Mouse (Mus musculus) heart, adult 2 months (tissue): ENCODE measurements around the gene Commd6. TPM values are rescaled to one million over a fixed set of nuclear protein-coding genes. Genes with fewer than 3 reads are reported as not detected.
"Not testable (repeated sequence)": the region's sequence is repeated elsewhere in the genome, so short reads cannot be mapped to it uniquely, and the experiment has no call there.

Experiments used
- DNase-seq, 2 experiments: peaks; one replicate each; pipeline ENCODE4 v3.0.0; 2021
- H3K27ac ChIP-seq: fragments of 200-600 bp; 2 replicates; pipeline ENCODE4 v1.8.1; 2022
- H3K27me3 ChIP-seq: fragments of 200-500 bp; 2 replicates; pipeline ENCODE4 v1.6.1; 2012; ENCODE audit warnings: mild to moderate bottlenecking, low read length, inconsistent platforms, mixed read lengths; ENCODE audit not compliant: control insufficient read depth, insufficient read depth
- H3K36me3 ChIP-seq: fragments of 200-500 bp; 2 replicates; pipeline ENCODE4 v1.6.1; 2012; ENCODE audit warnings: low read length, inconsistent platforms; ENCODE audit not compliant: control insufficient read depth, insufficient read depth
- H3K4me1 ChIP-seq: fragments of 200-500 bp; 2 replicates; pipeline ENCODE4 v1.6.1; 2011; ENCODE audit warnings: low read length; ENCODE audit not compliant: control insufficient read depth, insufficient read depth
- H3K4me3 ChIP-seq: fragments of 200-600 bp; 2 replicates; pipeline ENCODE4 v1.8.1; 2022
- H3K79me2 ChIP-seq: fragments of 200-500 bp; replicated peaks from 2 replicates; pipeline ENCODE4 v1.6.1; 2012; ENCODE audit warnings: mild to moderate bottlenecking, inconsistent platforms, low read length, moderate library complexity, mixed read lengths; ENCODE audit not compliant: control insufficient read depth, insufficient read depth
- H3K9ac ChIP-seq: fragments of 200-500 bp; 2 replicates; pipeline ENCODE4 v1.6.1; 2012; ENCODE audit warnings: low read depth, mild to moderate bottlenecking, control low read depth, inconsistent platforms, low read length, mixed read lengths
- CTCF ChIP-seq: fragments of 200-600 bp; IDR thresholded peaks from 2 replicates; pipeline ENCODE4 v1.8.1; 2022; ENCODE audit warnings: antibody characterized with exemption, mild to moderate bottlenecking, moderate library complexity
- EP300 ChIP-seq: fragments of 200-500 bp; IDR thresholded peaks from 2 replicates; pipeline ENCODE4 v1.6.1; 2011; ENCODE audit warnings: low read depth, low read length, control low read depth; ENCODE audit not compliant: insufficient read depth
- POLR2A ChIP-seq: fragments of 200-500 bp; IDR thresholded peaks from 2 replicates; pipeline ENCODE4 v1.6.1; 2011; ENCODE audit warnings: mild to moderate bottlenecking, low read depth, low read length, control low read depth; ENCODE audit not compliant: insufficient read depth
- WGBS: fragments of 180-500 bp; shearing (Covaris S2); methylation state at CpG from one replicate; pipeline ENCODE4 v1.1.7; 2018; 5-methylcytosine and 5-hydroxymethylcytosine counted together
- intact Hi-C: fragments of 180-260 bp; cut with DNase I; formaldehyde crosslinking; loops from one replicate; pipeline ENCODE4 v1.15.1; 2025
- polyA plus RNA-seq: library from polyadenylated mRNA; depleted of rRNA; stranded (reverse); fragments of >200 nt; gene quantifications from 2 replicates; pipeline ENCODE4 v1.2.3, GENCODE M21; 2012
- total RNA-seq, 2 experiments: library from RNA; stranded (reverse); gene quantifications; 2 replicates each; pipeline ENCODE4 v1.2.3; 2021

Commd6 gene
- total and polyA plus RNA-seq, 3 experiments, result 14.4 to 33.6 (median 24.8) TPM

- Histone ChIP-seq H3K79me2 (no peaks in the 10 kb centered on the region), H3K27ac (no peak overlapping the region), H3K9ac (no peak overlapping the region), H3K4me1 (no peaks in the 10 kb centered on the region), H3K36me3 (0 out of 2 replicates have a peak, but pooled peaks cover 2% of the 10 kb centered on the region), H3K27me3 (no peaks in the 10 kb centered on the region), H3K4me3 (no peak overlapping the region)
- intact Hi-C loops, result loop anchor here (5.0 kb wide), 1 partner anchor 38 kb away; no protein-coding TSS in a partner anchor
- WGBS, result 75% methylated on average over 13 of the region's 13 CpGs
- TF ChIP-seq EP300, result no peak
- no peak for TF ChIP-seq POLR2A
- DNase-seq, result no peak
These were observed 45.0 kb downstream of the Commd6 start for GRCm38 (mm10) chr14:101595301-101596080.

- 56% methylated on average over 5 of the region's 5 CpGs for WGBS
- DNase-seq, result no peak
- H3K9ac ChIP-seq, result no peak overlapping the region
- H3K79me2 ChIP-seq, result peaks cover 1% of the 10 kb centered on the region; the same call in 1 of the 2 replicates
- intact Hi-C loops, result no loop called here
- no peaks in the 10 kb centered on the region for H3K27me3 ChIP-seq
- H3K27ac ChIP-seq, result no peak overlapping the region
- 0 out of 2 replicates have a peak, but pooled peaks cover 2% of the 10 kb centered on the region for H3K36me3 ChIP-seq
- no peaks in the 10 kb centered on the region for H3K4me1 ChIP-seq
- no peak overlapping the region for H3K4me3 ChIP-seq
- TF ChIP-seq EP300 (no peak), POLR2A (no peak)
These were observed 46.5 kb downstream of the Commd6 start for GRCm38 (mm10) chr14:101594001-101594400.

DNA sequence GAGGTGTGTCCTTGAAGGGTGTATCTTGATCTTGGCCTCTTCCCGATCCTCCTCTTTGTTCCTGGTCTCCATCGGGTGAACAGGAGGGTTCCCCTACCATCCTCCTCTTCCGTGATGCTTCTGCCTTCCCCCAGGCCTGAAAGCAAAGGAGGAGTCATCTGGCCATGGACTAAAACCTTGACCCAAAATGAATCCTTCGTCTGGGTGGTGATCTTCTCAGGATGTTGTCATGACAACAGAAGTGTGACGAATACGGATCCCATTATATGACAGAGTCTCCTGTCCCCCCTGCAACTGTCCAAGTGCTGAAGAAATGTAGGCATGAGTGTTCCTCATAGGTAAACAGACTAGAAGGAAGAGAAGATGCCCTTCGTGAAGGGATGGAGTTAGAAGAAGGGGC, 47.1 kb downstream of the Commd6 start:
- TF ChIP-seq CTCF (no peak), EP300 (no peak), POLR2A (no peak)
- WGBS, result 80% methylated on average over 7 of the region's 7 CpGs
- DNase-seq, result no peak

DNA sequence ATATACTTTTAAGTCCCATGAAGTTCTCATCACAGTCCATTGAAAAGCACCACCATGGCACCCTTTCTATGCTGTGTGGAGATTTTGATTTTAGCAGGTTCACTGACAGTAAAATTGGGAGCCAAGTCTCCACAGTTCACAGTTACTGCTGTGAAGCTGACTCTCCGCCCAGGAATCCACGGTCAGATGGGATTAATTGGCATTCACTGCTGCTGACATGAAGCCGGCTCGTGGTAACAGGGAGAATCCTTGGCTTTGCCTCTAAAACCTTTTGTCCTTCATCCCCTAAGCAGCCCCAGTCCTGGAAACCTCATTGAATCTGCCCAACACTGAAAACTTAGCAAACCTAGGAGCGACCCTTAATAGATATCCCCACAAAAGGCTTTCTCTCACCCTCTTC, 49.4 kb downstream of the Commd6 start:
- WGBS, result 68% methylated on average over 5 of the region's 5 CpGs
- DNase-seq, result no peak

More for the DNA sequence above, 47.1 kb downstream of the Commd6 start:
- Histone ChIP-seq H3K36me3 (0 out of 2 replicates have a peak, but pooled peaks cover 2% of the 10 kb centered on the region), H3K27me3 (no peaks in the 10 kb centered on the region), H3K4me1 (no peaks in the 10 kb centered on the region), H3K4me3 (no peak overlapping the region), H3K9ac (no peak overlapping the region), H3K79me2 (peaks cover 1% of the 10 kb centered on the region; the same call in 1 of the 2 replicates), H3K27ac (no peak overlapping the region)
- intact Hi-C loops, result no loop called here

DNA sequence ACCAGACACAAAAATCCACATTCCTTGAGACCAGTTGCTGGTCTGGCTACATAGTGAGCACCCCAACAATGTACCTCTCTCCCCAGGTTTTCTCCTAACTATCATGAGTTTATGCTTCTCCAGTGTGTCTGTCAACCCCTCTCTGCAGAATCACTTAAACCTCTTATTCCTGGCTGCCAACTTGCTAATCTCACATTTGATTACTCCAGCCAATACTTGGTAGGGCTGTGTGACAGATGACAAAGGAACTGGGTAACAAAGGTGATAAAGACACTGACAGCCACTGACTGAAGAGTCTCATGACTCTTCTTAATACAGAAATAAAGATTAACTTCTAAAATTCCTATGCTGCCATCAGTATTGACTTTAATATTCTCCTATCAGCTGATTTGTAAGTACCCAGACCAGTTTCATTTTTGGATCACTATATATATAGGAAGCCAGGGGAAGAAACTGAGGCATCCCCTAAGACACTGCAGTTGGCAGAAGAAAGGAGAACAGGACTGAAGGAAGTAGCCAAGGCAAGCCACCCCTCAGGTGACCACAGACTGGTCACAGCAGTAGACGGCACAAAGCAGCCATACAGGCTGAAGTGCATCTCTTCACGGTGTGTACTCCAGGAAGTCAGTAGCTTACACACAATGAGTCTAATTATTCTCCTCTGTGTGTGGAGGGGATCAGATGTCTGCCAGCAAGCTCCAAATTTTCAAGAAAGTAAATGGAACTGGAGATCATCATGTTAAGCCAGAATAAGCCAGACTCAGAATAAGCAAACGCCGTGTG, 52.1 kb downstream of the Commd6 start:
- not testable (repeated sequence) for DNase-seq, H3K4me1 ChIP-seq, H3K79me2 ChIP-seq, H3K36me3 ChIP-seq, H3K9ac ChIP-seq, H3K27me3 ChIP-seq, H3K4me3 ChIP-seq
- WGBS, result 56% methylated on average over 3 of the region's 4 CpGs
- intact Hi-C loops, result loop anchor here (5.0 kb wide), 1 partner anchor 46 kb away; no protein-coding TSS in a partner anchor
- peak overlapping the region; percentile 43 for H3K27ac ChIP-seq

More for the DNA sequence above, 49.4 kb downstream of the Commd6 start:
- Histone ChIP-seq H3K4me1 (peaks cover 7% of the 10 kb centered on the region), H3K4me3 (no peak overlapping the region), H3K36me3 (peaks cover 2% of the 10 kb centered on the region; the same call in 1 of the 2 replicates), H3K79me2 (peaks cover 1% of the 10 kb centered on the region; the same call in 1 of the 2 replicates), H3K9ac (no peak overlapping the region), H3K27me3 (no peaks in the 10 kb centered on the region), H3K27ac (peak overlapping the region; percentile 5; the same call in 1 of the 2 replicates)
- intact Hi-C loops, result no loop called here
- TF ChIP-seq POLR2A (no peak), CTCF (no peak), EP300 (no peak)

DNA sequence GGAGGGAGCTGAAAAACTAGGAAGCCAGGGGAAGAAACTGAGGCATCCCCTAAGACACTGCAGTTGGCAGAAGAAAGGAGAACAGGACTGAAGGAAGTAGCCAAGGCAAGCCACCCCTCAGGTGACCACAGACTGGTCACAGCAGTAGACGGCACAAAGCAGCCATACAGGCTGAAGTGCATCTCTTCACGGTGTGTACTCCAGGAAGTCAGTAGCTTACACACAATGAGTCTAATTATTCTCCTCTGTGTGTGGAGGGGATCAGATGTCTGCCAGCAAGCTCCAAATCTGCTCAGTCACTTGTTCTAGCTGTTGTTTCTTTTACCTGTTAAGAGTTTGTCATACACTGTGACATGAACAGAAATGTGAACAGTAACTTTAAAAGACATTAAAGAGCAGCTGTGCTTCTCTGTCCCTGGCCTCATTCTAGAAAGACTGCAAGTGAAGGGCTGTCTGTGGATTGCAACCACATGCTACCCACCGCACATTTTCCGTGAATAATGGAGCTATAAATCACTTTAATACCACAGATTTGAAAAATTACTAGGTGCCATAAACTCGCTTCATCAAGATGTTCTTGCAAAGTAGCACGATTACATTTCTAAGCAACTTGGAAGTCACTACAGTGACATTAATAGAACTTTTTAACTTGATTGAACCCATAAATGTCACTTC, 53.0 kb downstream of the Commd6 start:
- peak overlapping the region; percentile 43 for H3K27ac ChIP-seq
- WGBS, result 71% methylated on average over 5 of the region's 6 CpGs
- not testable (repeated sequence) for H3K4me3 ChIP-seq, H3K4me1 ChIP-seq, H3K9ac ChIP-seq, H3K36me3 ChIP-seq, H3K27me3 ChIP-seq, DNase-seq, H3K79me2 ChIP-seq
- intact Hi-C loops, result loop anchor here (5.0 kb wide), 1 partner anchor 45 kb away; no protein-coding TSS in a partner anchor
